Mouse (Mus musculus) forebrain, embryonic 15.5 days (tissue): Measurements from ENCODE around the gene Bpifb9a. TPM values are rescaled to one million over a fixed set of nuclear protein-coding genes. Genes with fewer than 3 reads are reported as not detected.

Experiments
- polyA plus RNA-seq: library from polyadenylated mRNA; unstranded; fragments of >200 nt; fragmentation: Nextera tagmentation; extraction: Ambion mirVana; gene quantifications from 2 replicates; pipeline ENCODE4 v1.2.1, GENCODE M21; 2015

Bpifb9a gene
- polyA plus RNA-seq, 1 experiment from 2014 or later: not detected

Other genes starting within 250 kb of the Bpifb9a start
- gene Bpifa2, start 249.6 kb upstream of the Bpifb9a start, polyA plus RNA-seq: not detected in 2 replicates
- not detected in 2 replicates for gene Bpifa3, start 127.5 kb upstream of the Bpifb9a start, polyA plus RNA-seq
- gene Bpifa1, start 115.0 kb upstream of the Bpifb9a start, polyA plus RNA-seq: not detected in 2 replicates
- not detected in 2 replicates for gene Bpifa5, start 95.2 kb upstream of the Bpifb9a start, polyA plus RNA-seq
- 0.31 and 0.33 TPM in 2 replicates for gene Bpifb1, start 67.0 kb upstream of the Bpifb9a start, polyA plus RNA-seq
- gene Bpifb5, start 34.1 kb upstream of the Bpifb9a start, polyA plus RNA-seq: 0.43 TPM in 1 of 2 replicates, not detected in the other
- gene Bpifb9b, start 49.4 kb downstream of the Bpifb9a start, polyA plus RNA-seq: not detected in 2 replicates
- 15.3 and 18.2 TPM in 2 replicates for gene Cdk5rap1, start 115.2 kb downstream of the Bpifb9a start, polyA plus RNA-seq
- 9.2 and 11.1 TPM in 2 replicates for gene Snta1, start 150.2 kb downstream of the Bpifb9a start, polyA plus RNA-seq
- gene Cbfa2t2, start 178.6 kb downstream of the Bpifb9a start, polyA plus RNA-seq: 78.0 and 82.3 TPM in 2 replicates